Mouse (Mus musculus) lung, postnatal 0 days (tissue): Measurements from ENCODE around the gene Llph.

Experiments
- CTCF ChIP-seq: IDR thresholded peaks from 2 replicates; pipeline ENCODE4 v1.5.1; 2016; ENCODE audit warnings: antibody characterized with exemption, mild to moderate bottlenecking
- EP300 ChIP-seq: IDR thresholded peaks from 2 replicates; pipeline ENCODE4 v1.6.1; 2016; ENCODE audit warnings: antibody characterized with exemption, mild to moderate bottlenecking, control low read depth

DNA sequence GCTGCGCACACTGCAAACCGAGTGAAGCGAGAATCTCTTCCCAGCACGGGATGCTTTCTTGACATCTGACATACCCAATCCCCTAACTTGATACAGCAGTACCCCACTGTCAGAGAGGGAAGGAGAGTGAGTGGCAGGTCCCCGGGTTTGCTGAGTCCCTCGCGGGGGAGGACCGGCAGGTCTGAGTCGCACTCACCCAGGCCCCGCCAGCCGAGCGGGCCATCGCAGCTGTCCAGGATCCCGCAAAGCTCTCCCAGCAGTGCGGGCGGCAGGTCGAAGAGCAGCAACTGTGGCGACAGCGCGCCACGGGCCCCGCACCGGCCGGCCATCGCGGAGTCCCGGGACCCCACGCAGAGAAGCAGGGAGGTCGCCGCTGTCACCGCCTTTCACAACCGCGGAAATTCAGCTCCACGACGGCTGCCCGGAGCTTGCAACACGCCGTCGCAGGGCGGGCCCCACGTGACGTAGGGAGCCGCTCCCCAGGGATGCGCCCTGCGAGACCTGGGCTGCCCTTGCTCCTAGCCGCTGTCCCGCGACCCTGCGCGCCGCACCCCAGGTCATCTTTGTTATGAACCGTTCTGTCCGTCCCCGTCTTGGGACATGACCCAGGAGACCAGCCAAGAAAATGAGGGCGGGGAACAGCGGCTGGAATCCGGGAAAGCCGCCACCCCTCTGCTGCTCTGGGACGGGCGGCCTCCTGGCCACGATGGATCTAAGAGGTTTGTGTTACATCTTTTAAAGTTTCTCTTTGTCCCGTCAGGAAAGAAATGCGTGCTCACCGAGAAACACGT lies 25.5 kb upstream of the Llph start, which contains the start of gene Tmbim4:
- peak; percentile 1; the same call in 1 of the 2 replicates for TF ChIP-seq CTCF
- no peak for TF ChIP-seq EP300
